Mouse (Mus musculus) spleen, adult 2 months (tissue): ENCODE measurements around the gene Enkur.

ENCODE experiments used
- CTCF ChIP-seq: fragments of 200-500 bp; IDR thresholded peaks from 2 replicates; pipeline ENCODE4 v1.5.1; 2011; ENCODE audit warnings: mild to moderate bottlenecking, inconsistent platforms; ENCODE audit not compliant: insufficient read depth, insufficient read length, insufficient replicate concordance; ENCODE audit errors: extremely low read depth
- POLR2A ChIP-seq: fragments of 200-500 bp; IDR thresholded peaks from 2 replicates; pipeline ENCODE4 v1.6.1; 2011; ENCODE audit warnings: low read depth, low read length, inconsistent platforms

DNA sequence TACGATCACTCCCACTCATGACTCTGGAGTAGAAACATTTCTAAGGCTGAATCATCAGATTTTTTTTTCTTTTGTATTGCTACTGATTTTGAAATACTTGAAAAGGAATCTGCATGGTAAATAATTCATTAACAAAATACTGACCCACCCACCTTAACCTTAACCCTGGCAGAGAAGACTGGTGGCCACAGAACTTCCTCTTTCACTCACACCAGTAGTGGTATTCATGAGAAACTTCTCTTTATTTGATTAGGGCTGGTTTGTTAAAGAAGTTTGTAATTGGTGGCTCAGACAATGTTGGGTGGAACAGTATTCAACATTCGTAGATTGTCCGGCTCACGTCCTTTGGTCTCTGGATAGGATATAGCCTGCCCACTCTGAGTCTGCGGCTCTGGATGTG lies 26.0 kb downstream of the Enkur start:
- TF ChIP-seq CTCF (no peak), POLR2A (no peak)
